Mouse (Mus musculus) small intestine, adult 10 weeks (tissue): Measurements from ENCODE around the gene Ccdc30. TPM values are rescaled to one million over a fixed set of nuclear protein-coding genes. Genes with fewer than 3 reads are reported as not detected.

Source experiments
- polyA plus RNA-seq: library from polyadenylated mRNA; stranded (reverse); fragments of 350-450 nt; fragmentation: Illumina TruSeq; extraction: RNeasy Lipid Tissue Mini Kit (QIAGEN cat#74804); gene quantifications from one replicate; pipeline ENCODE4 v1.2.3, GENCODE M21; 2014; ENCODE audit warnings: low replicate concordance

Gene Ccdc30
- 0.45 TPM for polyA plus RNA-seq

DNA sequence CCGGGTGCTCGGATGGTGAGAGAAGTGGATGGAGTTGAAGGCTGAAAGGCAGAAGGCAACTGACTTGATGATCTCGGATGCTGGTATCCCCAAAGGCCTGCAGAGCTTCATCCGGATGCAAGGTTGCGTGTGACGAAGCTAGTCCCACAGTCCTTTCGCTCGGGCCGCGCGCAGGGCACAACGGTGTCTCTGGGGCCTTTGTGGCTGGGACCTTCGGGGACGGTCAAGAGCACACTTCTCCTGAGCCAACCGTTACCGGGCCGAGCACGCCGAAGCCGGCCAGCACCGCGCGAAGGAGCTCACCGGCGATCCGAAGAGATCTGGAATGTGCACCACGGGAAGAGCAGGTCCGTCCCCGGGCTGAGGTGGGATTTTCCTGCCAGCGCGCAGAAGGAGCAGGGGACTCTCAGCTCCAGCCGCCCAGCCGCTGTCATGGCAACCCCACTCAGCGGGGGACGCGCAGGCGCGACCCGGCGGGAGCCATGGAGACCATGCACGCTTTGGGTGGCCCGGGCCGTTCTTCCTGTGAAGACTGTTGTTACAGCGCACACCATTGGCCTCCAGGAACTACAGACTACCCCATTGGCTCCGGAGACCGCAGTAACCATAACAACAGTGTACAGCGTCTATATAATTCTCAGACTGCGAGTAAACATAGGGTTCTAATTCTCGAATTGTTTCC is at the start of gene Ccdc30:
Gene Ccdc30 (minus strand): TSS at position 450 of the 682 bp plus-strand sequence.

DNA sequence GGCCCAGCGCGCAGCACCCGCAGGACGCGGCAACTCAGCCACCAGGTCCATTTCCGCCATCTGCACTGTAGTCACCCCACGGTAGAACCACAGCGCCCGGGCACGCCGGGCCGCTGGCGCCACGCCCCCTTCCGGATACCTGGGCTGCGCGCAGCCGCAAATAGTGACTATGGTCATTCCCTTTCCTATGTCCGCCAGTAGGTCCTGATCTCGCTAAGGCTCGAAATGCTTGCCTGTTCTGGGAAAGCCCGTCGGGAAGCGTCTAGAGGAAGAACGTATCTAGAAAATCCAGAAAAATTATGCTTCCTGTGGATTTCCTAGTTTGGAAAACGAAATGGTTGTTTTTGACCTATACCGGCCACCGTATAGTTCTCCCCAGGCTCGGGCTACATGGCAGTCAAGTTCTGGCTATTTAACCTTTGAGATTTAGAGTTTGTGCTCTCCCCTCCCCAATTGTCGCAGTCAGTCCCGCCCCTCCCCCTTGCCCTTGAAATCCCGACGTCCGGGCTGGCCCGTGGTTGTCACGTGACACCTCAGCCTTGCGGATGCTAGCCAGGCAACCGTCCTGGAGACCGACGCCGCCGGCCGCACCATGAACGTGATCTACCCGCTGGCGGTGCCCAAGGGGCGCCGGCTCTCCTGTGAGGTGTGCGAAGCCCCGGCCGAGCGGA is 7.1 kb upstream of the Ccdc30 start, which contains the start of the genes Ppcs and Zmynd12:
Gene Ppcs (minus strand): TSS at position 127 of the 671 bp plus-strand sequence.
Gene Zmynd12 (plus strand): TSS at position 521 of the 671 bp plus-strand sequence.

DNA sequence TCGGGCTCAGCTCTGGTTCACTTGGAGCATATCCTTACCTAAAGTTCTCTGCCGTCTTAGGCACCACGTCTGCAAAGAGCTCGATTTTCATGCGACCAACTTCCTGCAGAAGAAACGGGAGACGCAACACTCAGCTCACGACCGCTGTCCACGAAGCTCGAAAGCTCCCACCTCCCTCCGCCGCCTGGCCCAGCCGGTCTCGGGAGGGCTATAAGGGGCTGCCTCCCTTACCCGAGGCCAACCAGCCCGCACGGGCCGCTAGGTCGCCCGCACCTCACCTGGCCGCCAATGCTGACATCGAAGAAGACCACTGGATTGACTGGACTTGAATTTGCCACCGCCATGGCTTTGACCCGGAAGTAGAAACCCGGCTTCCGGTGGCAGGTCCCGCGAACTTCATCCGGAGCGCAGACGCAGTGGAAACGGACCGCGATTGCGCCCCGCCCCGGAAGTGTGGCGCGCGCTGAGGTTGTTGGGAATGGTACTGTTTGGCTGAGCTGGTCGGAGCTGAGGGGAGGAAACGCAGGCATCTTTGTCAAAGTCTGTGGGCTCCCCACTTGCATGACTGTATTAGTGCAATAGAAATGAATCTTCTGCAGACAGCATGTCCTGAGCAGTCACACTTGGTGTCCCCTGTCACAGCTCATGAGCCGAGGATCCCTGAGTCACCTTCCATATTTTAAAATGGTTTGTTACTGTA is 95.0 kb downstream of the Ccdc30 start, which contains the start of gene Ppih:
Gene Ppih (minus strand): TSS at position 416 of the 700 bp plus-strand sequence.

DNA sequence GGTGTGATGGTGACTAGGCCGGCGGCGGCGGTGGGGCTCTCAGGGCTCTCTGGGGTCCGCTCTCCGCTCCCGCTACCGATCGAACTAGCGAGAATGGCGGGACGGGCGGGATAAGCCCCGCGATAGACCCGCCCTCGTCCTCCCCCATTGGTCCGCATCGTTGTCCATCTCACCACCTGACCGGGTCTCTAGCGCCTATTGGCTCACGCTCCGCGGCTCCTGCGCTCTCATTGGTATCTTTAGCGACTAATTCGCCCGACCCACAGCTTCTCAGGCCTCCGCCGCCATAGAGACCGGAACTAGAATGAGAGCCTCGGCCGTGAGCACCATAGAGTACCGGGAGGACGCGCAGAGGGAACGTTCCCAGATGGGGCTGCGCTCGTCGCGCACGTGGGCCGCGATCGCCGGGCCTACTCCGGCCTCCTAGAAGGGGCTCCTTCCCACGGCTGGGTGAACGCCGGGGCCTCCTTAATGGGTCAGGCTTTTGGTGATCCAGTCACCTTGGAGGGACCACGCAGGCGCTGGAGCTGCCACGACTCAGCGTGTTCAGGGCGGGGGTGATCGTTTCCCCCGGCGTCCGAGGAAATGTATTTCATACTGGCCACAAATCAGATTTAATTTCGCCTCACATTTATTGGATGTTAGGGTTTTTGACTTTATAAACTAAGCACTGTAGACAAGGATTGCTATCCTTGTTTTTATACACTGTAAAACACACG is 120.7 kb downstream of the Ccdc30 start, which contains the start of gene Ybx1:
Gene Ybx1 (minus strand): TSS at position 190 of the 719 bp plus-strand sequence.

Other genes starting within 250 kb of the Ccdc30 start
- not detected for gene Zfp691, start 241.3 kb downstream of the Ccdc30 start, polyA plus RNA-seq
- 0.74 TPM for gene Ermap, start 225.5 kb downstream of the Ccdc30 start, polyA plus RNA-seq
- 4.6 TPM for gene Svbp, start 220.2 kb downstream of the Ccdc30 start, polyA plus RNA-seq
- 0.52 TPM for gene Tmem269, start 197.3 kb downstream of the Ccdc30 start, polyA plus RNA-seq
- 2.0 TPM for gene AU022252, start 182.8 kb downstream of the Ccdc30 start, polyA plus RNA-seq
- gene P3h1, start 182.6 kb downstream of the Ccdc30 start, polyA plus RNA-seq = 1.2 TPM
- gene Cldn19, start 160.1 kb downstream of the Ccdc30 start, polyA plus RNA-seq = not detected
- 684 TPM for gene Ybx1, start 120.9 kb downstream of the Ccdc30 start, polyA plus RNA-seq
- gene Ppih, start 95.0 kb downstream of the Ccdc30 start, polyA plus RNA-seq = 28.3 TPM
- 38.4 TPM for gene Ppcs, start 6.9 kb upstream of the Ccdc30 start, polyA plus RNA-seq
- gene Zmynd12, start 7.3 kb upstream of the Ccdc30 start, polyA plus RNA-seq = not detected
- gene Rimkla, start 77.1 kb upstream of the Ccdc30 start, polyA plus RNA-seq = 0.30 TPM
- 59.5 TPM for gene Foxj3, start 121.5 kb upstream of the Ccdc30 start, polyA plus RNA-seq
- gene Frg2f1, start 124.0 kb upstream of the Ccdc30 start, polyA plus RNA-seq = 3.8 TPM
- gene Guca2a, start 222.2 kb upstream of the Ccdc30 start, polyA plus RNA-seq = not detected
- 131 TPM for gene Guca2b, start 243.4 kb upstream of the Ccdc30 start, polyA plus RNA-seq